Mouse (Mus musculus): Measurements from ENCODE around the gene Taok3.

Gene Taok3

DNA sequence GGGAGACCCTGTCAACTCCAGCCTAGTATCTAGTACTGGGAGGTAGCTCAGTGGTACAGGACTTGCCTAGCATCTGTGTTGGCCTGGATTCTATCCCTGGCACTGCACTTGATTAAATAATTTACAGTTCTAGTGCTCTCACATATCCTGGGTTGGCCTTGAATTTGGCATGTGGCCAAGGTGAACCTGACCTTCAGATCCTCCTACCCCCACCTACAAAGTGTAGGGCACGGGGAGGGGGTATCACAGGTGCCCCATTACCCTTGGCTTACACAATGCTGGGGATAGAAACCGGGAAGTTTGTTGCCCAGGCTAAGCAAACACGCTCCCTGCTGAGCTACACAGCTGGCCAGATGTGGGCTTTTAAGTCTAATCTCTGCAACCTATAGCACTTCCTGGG lies 183.0 kb downstream of the Taok3 start:
- DNase-seq (ENCODE audit: low spot score in 2 of 2): no peak

DNA sequence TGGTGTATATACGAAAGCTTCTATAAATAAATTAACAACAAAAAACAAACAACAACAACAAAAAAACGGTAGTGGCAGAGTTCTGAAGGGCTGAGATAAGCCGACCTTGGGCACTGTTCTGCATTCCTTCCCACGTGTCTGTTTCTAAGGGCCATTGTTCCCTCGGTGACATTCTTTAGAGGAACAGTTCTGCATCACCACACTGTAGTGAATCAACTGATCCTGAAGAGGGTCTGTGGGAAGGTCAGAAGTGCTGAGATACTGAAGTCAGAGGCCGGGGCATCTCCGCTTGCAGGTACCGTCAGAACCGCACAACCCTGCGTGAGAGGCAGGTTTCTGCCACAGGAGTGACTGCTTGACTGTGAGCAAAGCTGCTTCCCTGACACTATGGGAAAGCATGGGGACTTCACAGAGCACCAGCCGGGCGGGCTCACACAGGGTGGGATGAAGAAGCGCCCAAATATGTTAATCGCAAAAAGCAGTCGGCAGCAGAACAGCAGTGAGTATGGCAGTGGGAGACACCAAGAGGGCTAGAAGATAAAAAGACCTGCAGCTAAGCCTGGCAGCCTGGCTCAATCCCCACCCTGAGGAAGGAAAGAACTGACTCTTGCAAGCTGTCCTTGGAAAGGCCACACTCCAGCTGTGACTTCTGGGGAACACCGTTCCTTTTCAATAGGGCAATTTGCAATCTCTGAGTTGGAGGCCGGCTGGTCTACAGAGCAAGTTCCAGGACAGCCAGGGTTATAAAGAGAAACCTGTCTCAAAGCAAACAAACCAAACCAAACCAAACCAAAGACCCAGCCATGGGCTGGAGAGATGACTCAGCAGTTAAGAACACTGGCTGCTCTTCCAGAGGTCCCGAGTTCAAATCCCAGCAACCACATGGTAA lies 184.0 kb downstream of the Taok3 start:
- no peak for DNase-seq (ENCODE audit: low spot score in 2 of 2)

DNA sequence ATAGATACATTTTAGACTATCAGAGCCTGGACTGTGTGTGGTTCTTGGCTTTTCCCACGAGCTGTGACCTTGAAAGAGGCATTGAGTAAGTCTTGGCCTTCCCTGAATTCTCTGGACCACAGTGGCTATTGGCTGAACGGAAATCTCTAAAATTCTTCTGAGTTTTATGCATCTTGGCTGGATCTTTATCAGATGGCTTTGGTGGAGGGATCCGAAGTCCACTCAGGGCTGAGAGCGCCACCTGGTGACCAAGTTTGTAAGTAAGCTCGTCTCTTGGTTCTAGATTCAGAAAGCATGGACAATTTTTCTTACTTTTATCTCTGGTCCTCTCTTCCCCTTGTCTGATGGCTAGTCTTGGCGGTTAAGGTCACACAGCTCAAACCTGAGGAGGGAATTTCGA lies 185.0 kb downstream of the Taok3 start:
- DNase-seq (ENCODE audit: low spot score in 2 of 2): peak; percentile 71 to 88

DNA sequence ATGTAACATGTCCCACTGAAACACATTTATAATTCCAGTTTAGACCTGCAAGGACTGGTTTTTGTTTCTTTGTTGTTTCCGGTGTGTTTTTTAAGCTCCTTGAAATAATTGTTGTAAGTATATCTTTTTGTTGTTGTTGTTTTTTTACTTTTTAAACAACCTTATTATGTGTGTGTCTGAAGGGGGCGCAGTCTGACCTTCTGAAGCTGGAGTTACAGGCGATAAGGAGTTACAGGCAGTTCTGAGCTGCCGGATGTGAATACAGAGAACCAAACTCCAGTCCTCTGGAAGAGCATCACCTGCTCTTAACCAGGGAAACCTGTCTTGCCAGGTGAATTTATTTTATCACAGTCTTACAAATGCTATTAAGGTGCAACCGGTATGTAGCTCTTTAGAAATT lies 185.8 kb downstream of the Taok3 start:
- DNase-seq (ENCODE audit: low spot score in 2 of 2): no peak

DNA sequence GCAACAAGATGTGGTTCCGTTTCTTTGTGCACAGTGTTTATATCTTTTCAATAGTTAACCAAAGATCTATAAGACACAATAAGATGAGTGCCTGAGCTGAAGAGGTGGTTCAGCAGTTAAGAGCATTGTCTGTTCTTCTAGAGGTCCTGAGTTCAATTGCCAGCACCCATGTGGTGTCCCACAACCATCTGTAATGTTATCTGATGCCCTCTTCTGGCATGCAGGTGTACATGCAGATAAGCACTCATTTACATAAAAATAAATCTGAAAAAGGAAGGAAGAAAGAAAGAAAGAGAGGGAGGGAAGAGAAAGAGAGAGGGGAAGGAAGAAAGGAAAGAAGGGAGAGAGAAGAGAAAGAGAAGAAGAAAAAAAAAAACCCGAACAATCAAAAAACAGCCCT lies 186.9 kb downstream of the Taok3 start:
- DNase-seq (ENCODE audit: low spot score in 2 of 2): no peak

DNA sequence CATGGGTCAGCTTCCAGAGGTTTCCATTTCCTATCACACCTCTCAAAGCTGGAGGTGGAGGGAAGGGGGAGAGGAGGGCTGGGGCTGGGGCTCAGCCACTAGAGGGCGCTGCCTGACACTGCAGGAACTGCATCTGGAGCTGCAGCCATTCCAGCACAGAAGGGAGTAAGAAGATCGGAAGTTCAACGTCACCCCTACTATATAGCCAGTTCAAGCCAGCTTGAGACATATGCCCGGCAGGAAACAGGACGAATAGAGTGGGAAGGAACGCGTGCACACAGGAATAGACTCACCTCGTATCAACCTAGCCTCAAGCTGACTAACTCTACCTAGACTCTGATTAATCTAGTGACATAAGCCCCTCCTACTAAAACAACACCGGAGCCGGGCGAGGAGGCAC lies 187.8 kb downstream of the Taok3 start:
- DNase-seq (ENCODE audit: low spot score in 2 of 2): peak; percentile 52 to 77

DNA sequence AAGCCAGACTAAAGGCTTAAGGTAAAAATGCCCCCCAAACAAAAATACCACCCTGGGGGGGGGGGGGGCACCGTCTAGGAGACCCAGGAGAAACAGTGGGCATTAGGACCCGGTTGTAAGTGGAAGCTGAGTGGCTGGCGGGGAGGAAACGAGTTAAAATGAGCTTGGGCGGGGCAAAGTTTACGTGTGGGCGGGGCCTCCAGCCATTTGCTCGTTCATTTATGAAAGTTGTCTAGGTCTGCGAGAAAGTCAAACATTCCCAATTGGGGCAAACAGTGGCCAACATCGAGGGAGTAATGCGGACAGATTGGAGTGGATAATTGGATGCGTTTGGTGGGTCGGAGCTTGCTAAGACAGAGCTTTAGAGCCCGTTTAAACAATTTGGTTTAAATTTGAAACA lies 193.5 kb downstream of the Taok3 start:
- peak in 1 of 2 experiments; percentile 59 for DNase-seq (ENCODE audit: low spot score in 2 of 2)

DNA sequence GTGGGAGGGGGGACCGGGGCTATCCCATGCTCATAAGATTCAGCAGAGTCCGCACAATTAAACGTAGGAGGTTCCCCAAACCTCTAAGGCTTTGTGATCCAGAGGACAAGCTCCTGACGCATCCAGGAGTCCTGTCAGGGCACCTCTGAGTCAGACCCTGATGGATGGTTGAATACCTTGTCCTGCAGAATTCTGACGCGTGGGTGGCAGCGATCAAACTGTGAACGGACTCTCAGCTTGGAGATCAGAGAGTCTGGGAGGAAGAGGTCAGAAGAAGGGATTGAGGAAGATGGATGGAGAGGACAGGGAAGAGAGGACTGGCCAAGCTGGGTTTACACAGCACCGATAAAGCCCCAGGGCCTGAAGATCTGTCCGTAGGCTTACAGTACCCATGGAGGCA lies 194.0 kb downstream of the Taok3 start:
- DNase-seq (ENCODE audit: low spot score in 2 of 2): no peak

DNA sequence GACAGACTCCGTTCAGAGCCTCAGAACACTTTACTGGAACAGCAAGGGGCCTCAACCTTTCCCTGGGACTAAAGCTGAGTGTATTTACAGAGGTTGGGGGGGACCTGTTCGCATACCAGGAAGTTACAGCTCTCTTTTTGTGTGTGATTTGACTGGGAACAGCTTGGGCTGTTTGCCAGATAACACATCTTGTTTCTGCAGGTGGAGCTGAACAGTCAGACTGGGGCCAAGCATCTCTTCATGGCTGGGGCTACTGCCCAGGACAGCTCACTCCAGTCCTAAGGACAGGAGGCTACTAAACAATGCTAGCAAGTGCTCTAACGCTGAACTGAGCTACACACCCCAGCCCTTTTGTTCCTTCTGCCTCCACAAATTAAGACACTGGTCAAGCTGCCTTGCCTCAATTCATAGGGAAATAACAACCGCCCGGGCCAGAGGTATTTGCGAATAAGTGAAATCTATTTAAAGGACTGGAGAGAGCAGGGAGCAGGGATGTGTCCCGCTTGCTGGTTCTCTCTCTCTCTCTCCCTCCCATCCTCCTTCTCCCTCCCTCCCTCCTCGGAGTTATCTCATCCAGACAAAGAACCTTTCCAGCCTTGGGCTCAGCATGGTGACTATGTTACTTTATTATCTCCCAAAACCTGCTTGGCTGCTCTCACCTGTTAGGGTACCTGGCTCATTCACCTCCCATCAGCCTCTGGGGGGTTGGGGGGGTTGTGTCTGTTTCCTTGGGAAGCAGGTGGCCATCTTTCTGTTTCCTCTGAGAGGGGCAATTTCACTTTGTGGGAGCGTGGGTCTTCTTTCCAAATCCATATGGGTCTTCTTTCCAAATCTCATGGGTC lies 194.9 kb downstream of the Taok3 start:
- no peak for DNase-seq (ENCODE audit: low spot score in 2 of 2)

DNA sequence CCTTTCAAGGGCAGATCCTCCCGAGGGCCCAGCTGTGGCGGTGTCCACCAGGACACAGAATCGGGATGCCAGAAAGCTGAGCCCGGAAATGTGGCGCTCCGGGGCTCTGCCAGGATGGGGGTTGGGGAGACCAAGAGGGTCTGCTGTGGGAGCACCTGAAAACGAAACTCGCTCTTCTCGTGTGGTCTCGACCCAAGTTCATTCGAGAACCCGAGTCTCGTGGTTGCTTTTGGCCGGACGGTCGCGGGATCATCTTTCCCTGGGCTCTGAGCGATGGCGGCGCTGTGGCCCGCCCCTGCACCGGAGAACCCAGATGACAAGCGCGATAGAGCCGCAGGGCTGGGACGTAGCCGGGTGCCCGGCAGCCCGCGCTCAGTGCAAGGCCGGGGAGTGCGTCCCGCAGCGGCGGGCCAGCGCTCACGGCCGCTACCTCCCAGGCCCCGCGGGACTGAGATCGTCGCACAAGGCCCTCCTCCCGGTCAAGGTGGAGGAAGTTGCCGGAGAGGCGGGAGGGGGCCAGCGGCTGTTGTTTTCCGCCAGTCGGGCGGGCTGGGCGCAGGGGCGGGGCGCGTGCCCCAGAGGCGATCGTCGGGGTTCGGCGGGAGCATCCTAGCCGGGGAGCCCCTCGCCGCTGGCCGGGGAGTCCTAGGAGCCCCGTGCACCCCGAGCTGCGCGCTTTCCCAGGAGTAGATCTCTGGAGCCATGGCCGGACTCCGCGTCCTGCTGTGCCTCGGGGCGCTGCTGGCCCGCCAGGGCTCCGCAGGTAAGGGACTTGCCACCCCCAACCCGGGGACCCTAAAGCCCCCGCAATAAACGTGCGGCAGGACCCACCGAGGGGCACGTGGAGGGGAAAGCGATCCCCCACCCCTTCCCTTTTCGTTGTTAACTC lies 199.1 kb downstream of the Taok3 start, which contains the start of gene Vsig10:
Vsig10 (plus strand) TSS at position 343 of the 889 bp plus-strand sequence.
- peak; percentile 71 to 72 for DNase-seq (ENCODE audit: low spot score in 2 of 2)

DNA sequence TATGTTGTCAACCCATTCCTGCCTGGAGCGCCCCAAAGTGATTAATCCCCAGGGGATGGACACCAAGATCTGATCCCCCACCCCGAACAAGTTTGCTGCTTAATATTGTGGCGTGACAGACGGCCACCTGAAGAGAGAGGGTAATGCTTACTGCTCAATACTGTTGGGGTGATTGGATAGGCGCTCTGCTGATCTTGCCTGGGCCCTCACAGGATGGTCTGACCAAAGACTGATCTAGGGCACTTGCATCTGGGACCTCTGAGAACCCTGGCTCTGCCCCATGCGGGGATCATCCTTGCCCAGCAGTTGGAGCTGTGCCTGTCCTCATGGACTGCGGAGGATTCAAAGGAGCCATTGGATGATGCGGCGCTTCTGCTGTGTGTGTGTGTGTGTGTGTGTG lies 203.8 kb downstream of the Taok3 start:
- DNase-seq (ENCODE audit: low spot score in 2 of 2): no peak
